Comparison of ENCODE assay signal across 13 mouse cellular contexts in the genomic region with DNA sequence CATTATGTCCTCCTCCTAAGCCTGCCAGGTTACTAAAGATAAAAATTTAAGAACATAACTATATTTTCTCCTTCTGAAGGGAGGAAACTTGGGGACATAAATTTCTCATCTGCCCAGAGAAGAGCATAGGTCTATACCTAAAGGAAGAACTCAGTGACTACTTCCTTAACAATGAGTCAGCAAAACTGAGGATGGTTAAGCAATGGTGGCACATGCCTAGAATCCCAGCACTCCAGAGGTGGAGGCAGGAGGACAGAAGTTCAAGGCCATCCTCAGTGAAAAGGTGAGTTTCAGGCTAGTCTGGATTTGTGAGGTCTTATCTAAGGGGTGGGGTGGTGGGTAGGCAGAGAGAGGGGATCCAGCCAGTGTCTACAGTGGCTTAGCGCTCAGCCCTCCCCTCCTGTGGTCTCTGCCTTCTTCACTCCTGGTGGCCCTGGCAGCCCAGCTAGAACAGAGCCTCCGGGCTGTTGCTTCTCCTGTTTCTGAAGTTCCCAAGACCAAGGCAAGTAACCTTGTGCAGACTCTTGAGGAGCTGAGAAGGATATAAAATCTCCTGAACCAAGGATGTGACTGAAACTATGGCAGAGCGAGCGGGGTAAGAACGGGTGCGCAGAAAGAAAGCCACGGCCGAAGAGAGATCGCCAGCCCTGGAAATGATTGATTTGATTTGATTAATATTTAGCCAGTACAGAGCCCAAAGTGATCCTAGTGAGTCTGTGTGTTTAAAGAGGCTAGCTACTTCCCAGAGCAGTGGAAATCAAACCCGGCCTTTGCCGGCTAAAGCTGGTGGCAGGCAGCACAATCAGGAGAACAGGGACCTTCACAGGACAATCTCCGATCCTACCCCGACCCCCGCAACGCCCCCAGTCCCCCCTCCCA.
A peak's percentile ranks its signal among the peaks of the same experiment; 100 is the strongest.
DNase-seq lines count a peak whose midpoint lies in the region; ATAC-seq and TF ChIP-seq lines count a peak whose summit lies in the region.
"Had no signal": no experiment of that assay in that cellular context is flagged by ENCODE, and none has a peak within 500 bp of the region (broad histone marks: within the 10 kb centered on the region; RNA-seq: fewer than 3 reads in every experiment).

No protein-coding gene starts in this region.

- H3K9ac ChIP-seq in lung, embryonic 14.5 days = no peak overlapping the region
- no peak overlapping the region for H3K9ac ChIP-seq in kidney, embryonic 16.5 days (replicated peaks; ENCODE audit: low read length)
- H3K9ac ChIP-seq in liver, embryonic 15.5 days = no peak overlapping the region
- H3K9ac ChIP-seq: forebrain, embryonic 12.5 days; limb, embryonic 12.5 days had no signal

- H3K4me2 ChIP-seq in lung, embryonic 14.5 days = 0 out of 2 replicates have a peak overlapping the region, but pooled peaks have one; percentile 12
- H3K4me2 ChIP-seq in kidney, embryonic 16.5 days (replicated peaks; ENCODE audit: low read depth, low read length) = peak overlapping the region; percentile 3; the same call in 1 of the 2 replicates
- H3K4me2 ChIP-seq in liver, embryonic 15.5 days = peak overlapping the region; percentile 32
- H3K4me2 ChIP-seq: forebrain, embryonic 12.5 days; limb, embryonic 12.5 days had no signal

- 31% methylated on average over 15 of the region's 15 CpGs for WGBS in lung, embryonic 14.5 days
- WGBS in embryonic facial prominence, embryonic 10.5 days = 44% methylated on average over 15 of the region's 15 CpGs
- WGBS in kidney, embryonic 16.5 days = 22% methylated on average over 15 of the region's 15 CpGs
- WGBS in liver, embryonic 15.5 days (ENCODE audit: insufficient replicate concordance) = 47% methylated on average over 15 of the region's 15 CpGs

- DNase-seq in lung, embryonic 14.5 days = peak; percentile 2
- no peak for DNase-seq in lung, postnatal 25 days (ENCODE audit: low spot score)
- peak; percentile 17 for DNase-seq in embryonic facial prominence, embryonic 10.5 days (ENCODE audit: low spot score)
- no peak for DNase-seq in urinary bladder, adult 2 months (ENCODE audit: low spot score)
- DNase-seq in ovary, postnatal 10 days (ENCODE audit: low spot score) = no peak
- DNase-seq: adrenal gland, postnatal 10 days; thymus, postnatal 14 days had no signal

- no peaks in the 10 kb centered on the region for H3K9me3 ChIP-seq in lung, embryonic 14.5 days (ENCODE audit: low read depth, low read length)
- no peaks in the 10 kb centered on the region for H3K9me3 ChIP-seq in embryonic facial prominence, embryonic 10.5 days
- no peaks in the 10 kb centered on the region for H3K9me3 ChIP-seq in kidney, embryonic 16.5 days (ENCODE audit: low read length)
- no peaks in the 10 kb centered on the region for H3K9me3 ChIP-seq in liver, embryonic 15.5 days (replicated peaks)
- H3K9me3 ChIP-seq: forebrain, embryonic 12.5 days; limb, embryonic 12.5 days had no signal

- no peaks in the 10 kb centered on the region for H3K4me1 ChIP-seq in lung, embryonic 14.5 days (ENCODE audit: insufficient read depth)
- peaks cover 15% of the 10 kb centered on the region for H3K4me1 ChIP-seq in embryonic facial prominence, embryonic 10.5 days
- H3K4me1 ChIP-seq in kidney, embryonic 16.5 days (ENCODE audit: insufficient read depth, low read length) = peaks cover 7% of the 10 kb centered on the region; the same call in 1 of the 2 replicates
- H3K4me1 ChIP-seq in liver, embryonic 15.5 days (replicated peaks) = no peaks in the 10 kb centered on the region
- H3K4me1 ChIP-seq: limb, embryonic 12.5 days had no signal

- no peak overlapping the region for H3K4me3 ChIP-seq in lung, embryonic 14.5 days (ENCODE audit: low read depth, low read length)
- H3K4me3 ChIP-seq in embryonic facial prominence, embryonic 10.5 days = no peak overlapping the region
- H3K4me3 ChIP-seq in kidney, embryonic 16.5 days (ENCODE audit: low read length) = no peak overlapping the region
- no peak overlapping the region for H3K4me3 ChIP-seq in liver, embryonic 15.5 days (replicated peaks)
- H3K4me3 ChIP-seq: forebrain, embryonic 12.5 days; limb, embryonic 12.5 days had no signal

- no peak for ATAC-seq in lung, embryonic 14.5 days (ENCODE audit: insufficient read depth)
- peak; percentile 91 for ATAC-seq in kidney, embryonic 16.5 days (ENCODE audit: low FRiP score, low TSS enrichment)
- peak; percentile 47; the same call in 1 of the 2 replicates for ATAC-seq in liver, embryonic 15.5 days (ENCODE audit: insufficient read depth)
- ATAC-seq in monocyte, adult 5-6 weeks (replicated peaks; ENCODE audit: insufficient number of reproducible peaks, low FRiP score, low TSS enrichment, poor library complexity, severe bottlenecking) = no peak
- ATAC-seq: Patski had no signal

- H3K27me3 ChIP-seq in lung, embryonic 14.5 days (ENCODE audit: insufficient read depth, low read length) = no peaks in the 10 kb centered on the region
- peaks cover 10% of the 10 kb centered on the region for H3K27me3 ChIP-seq in embryonic facial prominence, embryonic 10.5 days (replicated peaks; ENCODE audit: low read depth, poor library complexity, severe bottlenecking)
- no peaks in the 10 kb centered on the region for H3K27me3 ChIP-seq in kidney, embryonic 16.5 days (ENCODE audit: insufficient read depth, low read length)
- no peaks in the 10 kb centered on the region for H3K27me3 ChIP-seq in liver, embryonic 15.5 days

- TF ChIP-seq CTCF in lung, embryonic 14.5 days (IDR thresholded peaks at IDR 0.05; ENCODE audit: low read depth) = no peak

- H3K36me3 ChIP-seq in lung, embryonic 14.5 days (ENCODE audit: insufficient read depth) = no peaks in the 10 kb centered on the region
- H3K36me3 ChIP-seq in embryonic facial prominence, embryonic 10.5 days (replicated peaks) = no peaks in the 10 kb centered on the region
- H3K36me3 ChIP-seq in kidney, embryonic 16.5 days (ENCODE audit: insufficient read depth, low read length) = no peaks in the 10 kb centered on the region
- H3K36me3 ChIP-seq in liver, embryonic 15.5 days (replicated peaks) = no peaks in the 10 kb centered on the region
- H3K36me3 ChIP-seq: forebrain, embryonic 12.5 days; limb, embryonic 12.5 days had no signal

- H3K27ac ChIP-seq in lung, embryonic 14.5 days (ENCODE audit: low read depth) = no peak overlapping the region
- no peak overlapping the region for H3K27ac ChIP-seq in embryonic facial prominence, embryonic 10.5 days (replicated peaks)
- H3K27ac ChIP-seq in kidney, embryonic 16.5 days (ENCODE audit: low read length) = no peak overlapping the region
- H3K27ac ChIP-seq in liver, embryonic 15.5 days (replicated peaks) = 0 out of 2 replicates have a peak overlapping the region, but pooled peaks have one; percentile 9
- H3K27ac ChIP-seq: forebrain, embryonic 12.5 days; limb, embryonic 12.5 days had no signal

Comparison
In these comparisons a context has a peak if more than half of its experiments do, and no peak if none do; other contexts are left out.
1. DNase-seq: peak in lung, embryonic 14.5 days (single experiment) and embryonic facial prominence, embryonic 10.5 days (single experiment); none in lung, postnatal 25 days (single experiment), urinary bladder, adult 2 months (single experiment) and ovary, postnatal 10 days (single experiment).
2. ATAC-seq: peak in kidney, embryonic 16.5 days (single experiment) and liver, embryonic 15.5 days (single experiment); none in lung, embryonic 14.5 days (single experiment) and monocyte, adult 5-6 weeks (single experiment).
3. Peak in every context shown above with its lines, with median percentiles within 50 percentile points of each other: H3K4me2 ChIP-seq.